Mouse (Mus musculus): Measurements from ENCODE around the gene Cop1.

Cop1 gene

DNA sequence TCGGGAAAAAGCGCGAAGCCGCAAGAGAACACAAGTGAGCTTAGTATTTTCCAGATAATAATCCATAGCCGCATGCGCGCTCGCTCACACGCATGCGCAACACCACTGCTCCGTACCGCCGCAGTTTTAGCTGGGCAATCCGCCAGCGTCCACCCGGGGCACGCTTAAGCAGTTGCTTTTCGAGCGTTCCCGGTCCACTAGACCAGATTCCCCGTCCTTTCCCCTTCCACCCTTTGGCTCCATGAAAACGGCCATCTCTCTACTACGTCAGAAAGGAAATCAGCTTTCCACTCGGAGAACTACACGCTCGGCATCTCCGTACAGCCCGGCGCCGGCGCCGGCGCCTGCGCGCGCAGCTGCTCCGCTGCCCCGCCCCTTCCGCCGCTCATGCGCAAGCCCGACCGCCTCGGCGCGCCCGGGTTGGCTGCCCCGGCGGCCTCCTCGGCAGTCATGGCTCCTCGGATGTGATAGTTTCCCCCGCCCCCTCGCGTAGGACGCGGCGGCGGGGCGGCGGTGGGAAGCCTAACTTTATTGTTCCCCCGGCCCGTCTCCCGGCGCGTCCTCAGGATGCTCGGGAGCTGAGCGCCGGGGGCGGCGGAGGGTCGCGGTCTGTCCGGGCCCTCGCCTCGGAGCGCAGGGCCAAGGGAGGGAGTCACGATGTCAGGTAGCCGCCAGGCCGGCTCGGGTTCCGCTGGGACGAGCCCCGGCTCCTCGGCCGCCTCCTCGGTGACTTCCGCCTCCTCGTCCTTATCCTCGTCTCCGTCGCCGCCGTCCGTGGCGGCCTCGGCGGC is at the start of gene Cop1:
Gene Cop1, plus strand, starts transcription at position 540 of the 791 bp plus-strand sequence.
- peak; percentile 91 for DNase-seq (ENCODE audit: extremely low spot score, low spot score)

GRCm38 (mm10) chr1:159186741-159187140 is 45.4 kb upstream of the Cop1 start:
- no peak for DNase-seq (ENCODE audit: extremely low spot score, low spot score)

DNA sequence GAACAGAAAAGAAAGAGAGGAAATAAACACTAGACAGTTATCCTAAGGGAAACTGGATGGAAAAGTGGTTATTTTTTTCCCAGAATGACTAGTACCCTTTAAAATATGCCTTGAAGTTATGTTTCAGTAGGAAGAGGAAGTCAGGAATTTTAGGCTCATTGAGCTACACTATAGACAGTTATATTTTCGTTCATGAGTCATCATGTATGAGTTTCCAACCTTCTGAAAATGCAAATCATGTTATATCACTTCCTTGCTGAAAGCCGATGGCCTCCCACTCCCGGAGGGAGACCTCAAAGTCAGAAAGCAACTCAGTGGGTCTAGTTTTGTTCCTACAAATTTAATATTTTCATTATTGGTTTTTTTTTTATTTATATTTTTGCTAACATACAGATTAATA is 33.5 kb upstream of the Cop1 start:
- DNase-seq (ENCODE audit: extremely low spot score, low spot score), result no peak

DNA sequence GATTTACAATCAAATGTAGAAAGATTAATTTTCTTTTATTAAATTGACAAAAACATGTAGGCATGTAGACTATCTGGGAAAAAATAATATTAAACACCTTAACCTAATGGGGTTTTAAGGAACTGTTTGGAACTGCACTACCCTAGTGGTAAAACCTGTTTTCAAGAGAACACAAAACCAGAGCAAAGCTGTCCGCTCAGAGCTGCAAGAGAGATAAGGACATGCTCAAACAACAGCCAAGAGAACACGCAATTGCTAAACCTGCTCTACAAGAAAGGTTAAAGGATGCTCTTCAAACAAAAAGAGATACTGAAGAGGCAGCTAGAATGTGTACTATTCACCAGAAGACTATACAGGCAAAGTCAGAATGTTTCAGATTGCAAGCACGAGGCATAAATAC is 32.5 kb upstream of the Cop1 start:
- DNase-seq (ENCODE audit: extremely low spot score, low spot score), result no peak

- DNase-seq (ENCODE audit: extremely low spot score, low spot score), result no peak
Observed at GRCm38 (mm10) chr1:159201220-159201619, 30.9 kb upstream of the Cop1 start.

DNA sequence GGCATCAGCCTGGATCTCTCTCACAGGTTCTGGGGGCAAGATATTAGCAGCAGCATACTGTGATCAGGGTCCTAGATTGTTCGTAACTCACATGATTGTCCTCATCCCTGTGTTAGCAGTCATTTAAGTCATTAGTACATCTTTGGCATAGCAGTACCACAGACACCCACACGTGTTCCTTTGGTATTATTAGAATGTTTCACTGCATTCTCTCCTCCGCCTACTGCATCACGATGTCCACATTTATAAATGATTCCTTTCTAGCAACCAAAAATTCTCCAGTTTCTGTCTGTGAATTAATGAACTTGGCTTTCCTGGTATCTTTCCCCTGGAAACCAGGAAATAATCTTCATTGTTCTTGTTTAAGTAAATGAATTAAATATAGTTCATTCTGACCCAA is 20.4 kb upstream of the Cop1 start:
- DNase-seq (ENCODE audit: extremely low spot score, low spot score), result no peak

GRCm38 (mm10) chr1:159217437-159217836 is 14.7 kb upstream of the Cop1 start:
- DNase-seq (ENCODE audit: extremely low spot score, low spot score), result no peak

GRCm38 (mm10) chr1:159222046-159222445 is 10.1 kb upstream of the Cop1 start:
- no peak for DNase-seq (ENCODE audit: extremely low spot score, low spot score)

- no peak for DNase-seq (ENCODE audit: extremely low spot score, low spot score)
Observed at GRCm38 (mm10) chr1:159225064-159225824, 6.9 kb upstream of the Cop1 start.

GRCm38 (mm10) chr1:159232572-159233261 is 597 bp downstream of the Cop1 start:
- DNase-seq (ENCODE audit: extremely low spot score, low spot score), result peak; percentile 71

GRCm38 (mm10) chr1:159233426-159233825 is 1.3 kb downstream of the Cop1 start:
- DNase-seq (ENCODE audit: extremely low spot score, low spot score), result no peak

- no peak for DNase-seq (ENCODE audit: extremely low spot score, low spot score)
Observed at GRCm38 (mm10) chr1:159234496-159234895, 2.4 kb downstream of the Cop1 start.

DNA sequence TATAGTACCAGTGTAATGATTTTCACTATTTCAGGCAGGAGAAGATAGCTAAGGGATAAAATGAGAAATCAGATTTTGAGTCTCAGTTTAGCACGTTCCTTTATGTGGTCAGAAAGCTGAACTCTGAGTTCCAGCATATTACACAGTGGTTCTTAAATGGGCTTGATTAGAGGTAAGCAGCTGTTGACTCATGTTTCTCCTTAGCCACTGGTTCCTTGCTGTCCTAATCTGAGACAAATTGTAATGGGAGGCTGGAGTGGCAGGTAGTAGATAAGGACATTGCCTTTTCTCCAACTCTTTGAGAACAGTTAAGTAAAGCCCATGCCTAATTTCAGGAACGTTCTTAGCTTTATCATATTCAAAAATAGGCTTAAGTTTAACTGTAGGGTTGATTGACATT is 3.6 kb downstream of the Cop1 start:
- DNase-seq (ENCODE audit: extremely low spot score, low spot score), result no peak

- DNase-seq (ENCODE audit: extremely low spot score, low spot score), result no peak
Observed at GRCm38 (mm10) chr1:159238147-159238546, 6.0 kb downstream of the Cop1 start.

DNA sequence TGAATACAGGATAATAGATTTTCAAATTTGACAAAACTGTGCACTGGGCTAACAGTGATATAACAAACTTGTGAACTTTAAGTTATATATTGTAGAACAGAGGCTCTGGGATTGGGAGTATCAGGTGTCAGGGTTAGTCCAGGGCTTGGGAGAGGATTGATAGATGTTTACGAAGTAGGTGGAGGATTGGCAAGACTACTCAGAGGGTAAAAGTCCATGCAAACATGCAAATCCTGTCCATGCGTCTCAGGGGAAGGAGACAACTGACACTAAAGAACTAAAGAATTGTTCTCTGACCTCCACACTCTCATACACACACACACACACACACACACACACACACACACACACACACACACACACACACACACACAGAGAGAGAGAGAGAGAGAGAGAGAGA is 18.2 kb downstream of the Cop1 start:
- no peak for DNase-seq (ENCODE audit: extremely low spot score, low spot score)

DNA sequence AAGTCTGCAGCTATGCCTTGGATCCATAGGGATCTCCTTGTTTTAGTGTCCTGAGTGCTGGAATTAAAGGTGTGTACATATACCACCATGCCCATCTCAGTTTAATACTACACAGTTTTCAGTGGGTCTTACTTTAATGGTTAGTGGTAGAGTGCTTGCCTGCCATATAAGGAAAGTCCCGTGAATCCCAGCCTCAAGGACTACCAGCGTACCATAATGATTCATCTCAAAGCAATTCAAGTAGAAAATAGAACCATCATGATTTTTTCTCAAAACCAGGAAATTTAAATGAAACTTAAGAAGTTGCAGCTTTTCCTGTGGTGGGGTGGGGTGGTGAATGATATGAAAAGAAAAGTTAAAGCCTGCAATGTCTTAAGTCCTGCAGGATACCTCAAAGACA is 21.0 kb downstream of the Cop1 start:
- DNase-seq (ENCODE audit: extremely low spot score, low spot score), result no peak

GRCm38 (mm10) chr1:159254906-159255685 is 23.0 kb downstream of the Cop1 start:
- no peak for DNase-seq (ENCODE audit: extremely low spot score, low spot score)

DNA sequence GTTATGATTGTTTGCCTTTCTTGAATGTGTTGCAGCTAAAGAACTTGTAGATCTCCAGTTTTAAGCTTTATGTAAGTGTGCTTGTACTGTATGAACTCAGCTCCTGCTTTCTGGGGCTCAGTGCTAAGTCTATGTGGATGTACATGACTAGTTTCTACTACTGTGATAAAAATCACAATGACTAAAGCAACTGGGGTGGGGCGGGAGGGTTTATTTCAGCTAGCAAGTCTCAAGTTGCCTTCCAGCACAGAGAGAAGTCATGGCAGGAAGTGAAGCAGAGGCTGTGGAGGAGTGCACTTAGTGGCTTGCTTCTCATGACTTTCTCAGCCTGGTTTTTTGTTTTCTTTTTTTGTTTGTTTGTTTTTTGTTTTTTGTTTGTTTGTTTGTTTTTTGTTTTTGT is 24.4 kb downstream of the Cop1 start:
- DNase-seq (ENCODE audit: extremely low spot score, low spot score), result no peak

- DNase-seq (ENCODE audit: extremely low spot score, low spot score), result no peak
Observed at GRCm38 (mm10) chr1:159263820-159264219, 31.7 kb downstream of the Cop1 start.

- no peak for DNase-seq (ENCODE audit: extremely low spot score, low spot score)
Observed at GRCm38 (mm10) chr1:159280072-159280471, 48.0 kb downstream of the Cop1 start.

- no peak for DNase-seq (ENCODE audit: extremely low spot score, low spot score)
Observed at GRCm38 (mm10) chr1:159281861-159282260, 49.7 kb downstream of the Cop1 start.

Data from neural tube, embryonic 10.5 days (tissue).